Mouse (Mus musculus): ENCODE data around the gene Sprn.

Gene Sprn

GRCm38 (mm10) chr7:140154218-140154927 is at the start of gene Sprn:
Sprn (minus strand) TSS chr7:140154877.
- in situ Hi-C loops (cut with MboI, MseI) = no loop called here

- in situ Hi-C loops (cut with MboI, MseI) = no loop called here
These were observed 46.4 kb upstream of the Sprn start for GRCm38 (mm10) chr7:140201090-140201489.

- in situ Hi-C loops (cut with MboI, MseI) = no loop called here
These were observed 41.3 kb upstream of the Sprn start for GRCm38 (mm10) chr7:140196002-140196401.

- in situ Hi-C loops (cut with MboI, MseI) = no loop called here
These were observed 39.4 kb upstream of the Sprn start for GRCm38 (mm10) chr7:140194031-140194430.

- in situ Hi-C loops (cut with MboI, MseI) = no loop called here
These were observed 38.2 kb upstream of the Sprn start for GRCm38 (mm10) chr7:140192851-140193250.

- in situ Hi-C loops (cut with MboI, MseI) = no loop called here
These were observed 37.8 kb upstream of the Sprn start for GRCm38 (mm10) chr7:140192445-140192844.

GRCm38 (mm10) chr7:140190435-140190834 is 35.8 kb upstream of the Sprn start:
- in situ Hi-C loops (cut with MboI, MseI) = no loop called here

GRCm38 (mm10) chr7:140188391-140189328 is 34.0 kb upstream of the Sprn start:
- in situ Hi-C loops (cut with MboI, MseI) = loop anchor here (10.0 kb wide), 1 partner anchor 606 kb away; no protein-coding TSS in a partner anchor

- in situ Hi-C loops (cut with MboI, MseI) = loop anchor here (10.0 kb wide), 1 partner anchor 607 kb away; no protein-coding TSS in a partner anchor
These were observed 33.2 kb upstream of the Sprn start for GRCm38 (mm10) chr7:140187721-140188390.

GRCm38 (mm10) chr7:140186646-140187620 is 32.3 kb upstream of the Sprn start:
- in situ Hi-C loops (cut with MboI, MseI) = loop anchor here (10.0 kb wide), 1 partner anchor 608 kb away; no protein-coding TSS in a partner anchor

- in situ Hi-C loops (cut with MboI, MseI) = loop anchor here (10.0 kb wide), 1 partner anchor 611 kb away; no protein-coding TSS in a partner anchor
These were observed 29.5 kb upstream of the Sprn start for GRCm38 (mm10) chr7:140184206-140184605.

GRCm38 (mm10) chr7:140180692-140181091 is 26.0 kb upstream of the Sprn start:
- in situ Hi-C loops (cut with MboI, MseI) = loop anchor here (10.0 kb wide), 1 partner anchor 614 kb away; no protein-coding TSS in a partner anchor

- in situ Hi-C loops (cut with MboI, MseI) = no loop called here
These were observed 24.5 kb upstream of the Sprn start for GRCm38 (mm10) chr7:140179176-140179575.

- in situ Hi-C loops (cut with MboI, MseI) = no loop called here
These were observed 18.3 kb upstream of the Sprn start, which contains the start of gene Olfr523 for GRCm38 (mm10) chr7:140172936-140173335. Olfr523 (plus strand) TSS chr7:140173217.

GRCm38 (mm10) chr7:140170863-140171262 is 16.2 kb upstream of the Sprn start:
- in situ Hi-C loops (cut with MboI, MseI) = no loop called here

- in situ Hi-C loops (cut with MboI, MseI) = no loop called here
These were observed 14.7 kb upstream of the Sprn start for GRCm38 (mm10) chr7:140169386-140169785.

- in situ Hi-C loops (cut with MboI, MseI) = no loop called here
These were observed 13.3 kb upstream of the Sprn start for GRCm38 (mm10) chr7:140167950-140168349.

- in situ Hi-C loops (cut with MboI, MseI) = no loop called here
These were observed 10.0 kb upstream of the Sprn start, which contains the start of gene Olfr522 for GRCm38 (mm10) chr7:140164664-140165063. Olfr522 (minus strand) TSS chr7:140164764.

GRCm38 (mm10) chr7:140160363-140160762 is 5.7 kb upstream of the Sprn start:
- in situ Hi-C loops (cut with MboI, MseI) = no loop called here

GRCm38 (mm10) chr7:140153829-140154217 is 854 bp downstream of the Sprn start:
- in situ Hi-C loops (cut with MboI, MseI) = no loop called here

Data from regulatory T cell (primary cell).